Mouse (Mus musculus): ENCODE results near the gene Acot7. TPM values are rescaled to one million over a fixed set of nuclear protein-coding genes. Genes with fewer than 3 reads are reported as not detected.
A peak's percentile ranks its signal among the peaks of the same experiment; 100 is the strongest.

The Acot7 gene
- total RNA-seq, 2 experiments from 2014 or later = 89.5 to 134 TPM

GRCm38 (mm10) chr4:152267748-152268369, 89.9 kb downstream of the Acot7 start:
- no peak for ATAC-seq (replicated peaks; ENCODE audit: poor library complexity, severe bottlenecking)

- no peak for ATAC-seq (replicated peaks; ENCODE audit: poor library complexity, severe bottlenecking)
Measured at GRCm38 (mm10) chr4:152269967-152270366, 92.0 kb downstream of the Acot7 start.

- no peak for ATAC-seq (replicated peaks; ENCODE audit: poor library complexity, severe bottlenecking)
Measured at GRCm38 (mm10) chr4:152270599-152270998, 92.7 kb downstream of the Acot7 start.

GRCm38 (mm10) chr4:152271334-152271733, 93.4 kb downstream of the Acot7 start:
- ATAC-seq (replicated peaks; ENCODE audit: poor library complexity, severe bottlenecking) = no peak

GRCm38 (mm10) chr4:152272006-152272405, 94.1 kb downstream of the Acot7 start:
- no peak for ATAC-seq (replicated peaks; ENCODE audit: poor library complexity, severe bottlenecking)

- no peak for ATAC-seq (replicated peaks; ENCODE audit: poor library complexity, severe bottlenecking)
Measured at GRCm38 (mm10) chr4:152272449-152273049, 94.6 kb downstream of the Acot7 start.

GRCm38 (mm10) chr4:152273191-152273590, 95.3 kb downstream of the Acot7 start:
- no peak for ATAC-seq (replicated peaks; ENCODE audit: poor library complexity, severe bottlenecking)

- peak; percentile 22 for ATAC-seq (replicated peaks; ENCODE audit: poor library complexity, severe bottlenecking)
Measured at GRCm38 (mm10) chr4:152273621-152274236, 95.8 kb downstream of the Acot7 start, which contains the start of gene Gpr153. TSS of gene Gpr153 (plus strand) at chr4:152274232.

GRCm38 (mm10) chr4:152274681-152275131, 96.8 kb downstream of the Acot7 start:
- peak; percentile 64 for ATAC-seq (replicated peaks; ENCODE audit: poor library complexity, severe bottlenecking)

- ATAC-seq (replicated peaks; ENCODE audit: poor library complexity, severe bottlenecking) = peak; percentile 29; the same call in 1 of the 2 replicates
Measured at GRCm38 (mm10) chr4:152276389-152277347, 98.7 kb downstream of the Acot7 start.

- no peak for ATAC-seq (replicated peaks; ENCODE audit: poor library complexity, severe bottlenecking)
Measured at GRCm38 (mm10) chr4:152277916-152278315, 100.0 kb downstream of the Acot7 start.

GRCm38 (mm10) chr4:152278986-152279385, 101.1 kb downstream of the Acot7 start:
- ATAC-seq (replicated peaks; ENCODE audit: poor library complexity, severe bottlenecking) = no peak

- 0 out of 2 replicates have a peak, but pooled peaks have one; percentile 6 for ATAC-seq (replicated peaks; ENCODE audit: poor library complexity, severe bottlenecking)
Measured at GRCm38 (mm10) chr4:152281601-152282000, 103.7 kb downstream of the Acot7 start.

- ATAC-seq (replicated peaks; ENCODE audit: poor library complexity, severe bottlenecking) = no peak
Measured at GRCm38 (mm10) chr4:152282721-152283120, 104.8 kb downstream of the Acot7 start.

GRCm38 (mm10) chr4:152283186-152283950, 105.4 kb downstream of the Acot7 start:
- ATAC-seq (replicated peaks; ENCODE audit: poor library complexity, severe bottlenecking) = peak; percentile 76

- no peak for ATAC-seq (replicated peaks; ENCODE audit: poor library complexity, severe bottlenecking)
Measured at GRCm38 (mm10) chr4:152285505-152285904, 107.6 kb downstream of the Acot7 start.

GRCm38 (mm10) chr4:152286183-152286582, 108.2 kb downstream of the Acot7 start:
- ATAC-seq (replicated peaks; ENCODE audit: poor library complexity, severe bottlenecking) = no peak

GRCm38 (mm10) chr4:152286887-152287286, 109.0 kb downstream of the Acot7 start:
- ATAC-seq (replicated peaks; ENCODE audit: poor library complexity, severe bottlenecking) = peak; percentile 67

GRCm38 (mm10) chr4:152287317-152288120, 109.6 kb downstream of the Acot7 start:
- no peak for ATAC-seq (replicated peaks; ENCODE audit: poor library complexity, severe bottlenecking)

Measured in granulocyte monocyte progenitor cell, adult 5-6 weeks (primary cell).